Mouse (Mus musculus): ENCODE results near the gene Fam20a. TPM values are rescaled to one million over a fixed set of nuclear protein-coding genes. Genes with fewer than 3 reads are reported as not detected.

Gene Fam20a
- polyA plus RNA-seq, 1 experiment from 2014 or later = 2.9 TPM

DNA sequence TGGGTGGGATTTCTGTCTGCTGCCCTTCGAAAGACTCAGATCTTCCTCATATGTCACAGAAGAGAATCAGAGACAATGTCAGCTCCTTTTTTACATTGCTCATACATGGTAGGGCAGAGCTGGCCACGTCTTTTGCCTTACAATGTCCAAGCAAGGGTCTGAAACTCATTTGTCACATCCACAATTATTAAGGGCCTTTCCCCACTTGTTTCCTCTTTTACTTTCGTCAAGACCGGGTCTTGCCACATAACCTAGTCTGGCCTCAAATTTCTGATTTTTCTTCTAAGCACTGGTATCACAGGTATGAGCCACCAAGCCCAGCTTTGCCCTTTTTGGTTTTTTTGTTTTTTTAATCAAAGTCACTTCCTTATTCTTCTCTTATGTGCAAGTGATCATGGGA lies 25.6 kb downstream of the Fam20a start:
- H3K4me3 ChIP-seq (ENCODE audit: low read length) = no peak overlapping the region
- no peaks in the 10 kb centered on the region for H3K9me3 ChIP-seq (ENCODE audit: low read length)
- no peak for ATAC-seq (ENCODE audit: low FRiP score, low TSS enrichment)
- H3K36me3 ChIP-seq (ENCODE audit: insufficient read depth, low read length) = no peaks in the 10 kb centered on the region
- WGBS = 83% methylated on average over 4 of the region's 4 CpGs
- no peaks in the 10 kb centered on the region for H3K27me3 ChIP-seq (ENCODE audit: insufficient read depth, low read length)
- no peak overlapping the region for H3K27ac ChIP-seq (ENCODE audit: low read length)
- H3K4me1 ChIP-seq (ENCODE audit: insufficient read depth, low read length) = no peaks in the 10 kb centered on the region
- H3K9ac ChIP-seq (replicated peaks; ENCODE audit: low read length) = no peak overlapping the region
- H3K4me2 ChIP-seq (replicated peaks; ENCODE audit: low read depth, low read length) = no peak overlapping the region

DNA sequence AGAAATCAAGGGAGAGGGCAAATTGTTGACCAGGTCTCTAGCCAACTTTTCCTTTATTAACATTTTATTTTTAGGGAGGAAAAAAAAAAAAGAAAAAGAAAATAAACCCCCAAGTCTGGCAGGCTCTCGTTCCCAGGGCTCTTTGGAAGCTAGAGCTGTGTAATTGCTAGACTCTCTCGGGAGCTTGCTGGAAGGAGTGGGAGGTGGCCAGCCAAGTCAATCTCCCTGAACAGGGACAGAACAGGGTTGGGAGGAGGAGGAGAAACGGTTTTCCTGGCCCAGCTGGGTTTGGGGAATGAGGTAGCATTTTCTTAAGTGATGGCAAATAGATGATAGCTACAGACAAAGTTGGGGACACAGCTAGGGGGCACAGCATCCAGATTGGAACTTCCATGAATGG lies 29.3 kb downstream of the Fam20a start:
- 16% methylated on average over 3 of the region's 3 CpGs for WGBS

DNA sequence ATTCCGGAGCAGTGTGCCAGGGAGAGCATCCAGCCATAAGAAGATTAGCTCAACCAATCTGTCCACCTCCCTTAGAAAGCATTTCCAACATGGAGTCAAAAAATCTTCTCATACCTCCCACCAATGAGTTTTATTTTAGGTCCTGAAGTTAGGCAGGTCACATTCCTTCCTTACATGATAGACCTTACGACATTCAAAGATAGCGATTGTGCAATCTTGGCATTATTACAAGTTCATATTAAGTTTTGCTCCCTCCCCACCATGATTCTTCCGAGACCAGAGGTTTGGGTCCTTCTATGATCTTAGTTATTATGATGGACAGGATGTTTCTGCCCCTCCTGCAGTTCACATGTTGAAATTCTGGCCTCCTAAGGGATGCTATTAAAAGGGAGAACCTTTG lies 32.5 kb downstream of the Fam20a start:
- no peak overlapping the region for H3K9ac ChIP-seq (replicated peaks; ENCODE audit: low read length)
- no peaks in the 10 kb centered on the region for H3K9me3 ChIP-seq (ENCODE audit: low read length)
- H3K4me1 ChIP-seq (ENCODE audit: insufficient read depth, low read length) = no peaks in the 10 kb centered on the region
- 85% methylated on average over 4 of the region's 4 CpGs for WGBS
- H3K4me3 ChIP-seq (ENCODE audit: low read length) = no peak overlapping the region
- ATAC-seq (ENCODE audit: low FRiP score, low TSS enrichment) = no peak
- no peaks in the 10 kb centered on the region for H3K27me3 ChIP-seq (ENCODE audit: insufficient read depth, low read length)
- no peak overlapping the region for H3K4me2 ChIP-seq (replicated peaks; ENCODE audit: low read depth, low read length)
- no peaks in the 10 kb centered on the region for H3K36me3 ChIP-seq (ENCODE audit: insufficient read depth, low read length)
- H3K27ac ChIP-seq (ENCODE audit: low read length) = no peak overlapping the region

More for the DNA sequence above, 29.3 kb downstream of the Fam20a start:
- no peaks in the 10 kb centered on the region for H3K9me3 ChIP-seq (ENCODE audit: low read length)
- H3K4me3 ChIP-seq (ENCODE audit: low read length) = no peak overlapping the region
- ATAC-seq (ENCODE audit: low FRiP score, low TSS enrichment) = no peak
- no peak overlapping the region for H3K9ac ChIP-seq (replicated peaks; ENCODE audit: low read length)
- H3K36me3 ChIP-seq (ENCODE audit: insufficient read depth, low read length) = no peaks in the 10 kb centered on the region
- H3K4me1 ChIP-seq (ENCODE audit: insufficient read depth, low read length) = no peaks in the 10 kb centered on the region
- H3K27me3 ChIP-seq (ENCODE audit: insufficient read depth, low read length) = no peaks in the 10 kb centered on the region
- H3K4me2 ChIP-seq (replicated peaks; ENCODE audit: low read depth, low read length) = no peak overlapping the region
- H3K27ac ChIP-seq (ENCODE audit: low read length) = no peak overlapping the region

DNA sequence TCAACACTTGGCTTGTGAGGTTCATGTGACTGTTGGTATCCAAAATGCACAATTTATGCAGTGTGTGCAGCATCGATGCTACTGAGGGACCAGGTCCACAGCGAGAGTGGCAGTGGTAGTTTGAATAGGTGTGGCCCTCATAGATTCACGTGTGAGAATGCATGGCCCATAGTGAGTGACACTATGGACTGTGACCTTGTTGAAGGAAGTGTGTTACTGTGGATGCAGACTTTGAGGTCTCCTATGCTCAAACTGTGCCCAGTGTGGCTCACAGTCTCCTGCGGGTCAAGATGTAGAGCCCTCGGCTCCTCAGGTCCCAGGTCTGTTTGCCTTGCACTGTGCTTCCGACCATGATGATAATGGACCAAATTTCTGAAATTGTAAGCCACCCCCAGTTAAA lies 39.9 kb downstream of the Fam20a start:
- Histone ChIP-seq H3K27ac (ENCODE audit: low read length) (no peak overlapping the region), H3K9me3 (ENCODE audit: low read length) (no peaks in the 10 kb centered on the region), H3K4me2 (replicated peaks; ENCODE audit: low read depth, low read length) (no peak overlapping the region), H3K36me3 (ENCODE audit: insufficient read depth, low read length) (no peaks in the 10 kb centered on the region), H3K4me1 (ENCODE audit: insufficient read depth, low read length) (no peaks in the 10 kb centered on the region), H3K4me3 (ENCODE audit: low read length) (no peak overlapping the region), H3K9ac (replicated peaks; ENCODE audit: low read length) (no peak overlapping the region), H3K27me3 (ENCODE audit: insufficient read depth, low read length) (no peaks in the 10 kb centered on the region)
- ATAC-seq (ENCODE audit: low FRiP score, low TSS enrichment) = no peak
- WGBS = 93% methylated on average over 6 of the region's 6 CpGs

DNA sequence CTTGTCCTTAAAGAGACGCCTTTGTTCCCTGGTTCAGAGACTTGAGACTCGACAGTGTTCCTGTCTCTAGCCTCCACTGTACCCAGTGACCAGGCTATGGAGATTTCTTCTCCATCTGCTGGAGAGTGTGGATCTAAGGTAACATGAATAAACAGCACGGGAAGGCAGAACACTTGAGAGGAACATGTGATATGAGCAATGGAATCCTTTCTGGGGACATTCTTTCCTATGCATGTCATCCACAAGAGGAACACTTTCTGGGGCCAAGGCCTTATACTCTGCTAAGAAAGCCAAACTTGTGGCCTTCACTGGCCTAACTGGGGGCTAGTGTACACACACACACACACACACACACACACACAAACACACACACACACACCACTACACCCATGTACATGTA lies 40.5 kb downstream of the Fam20a start:
- Histone ChIP-seq H3K9ac (replicated peaks; ENCODE audit: low read length) (no peak overlapping the region), H3K9me3 (ENCODE audit: low read length) (no peaks in the 10 kb centered on the region), H3K36me3 (ENCODE audit: insufficient read depth, low read length) (no peaks in the 10 kb centered on the region), H3K27me3 (ENCODE audit: insufficient read depth, low read length) (no peaks in the 10 kb centered on the region), H3K4me3 (ENCODE audit: low read length) (no peak overlapping the region), H3K27ac (ENCODE audit: low read length) (no peak overlapping the region), H3K4me1 (ENCODE audit: insufficient read depth, low read length) (no peaks in the 10 kb centered on the region), H3K4me2 (replicated peaks; ENCODE audit: low read depth, low read length) (no peak overlapping the region)
- no peak for ATAC-seq (ENCODE audit: low FRiP score, low TSS enrichment)
- WGBS = 79% methylated on average over 3 of the region's 3 CpGs

DNA sequence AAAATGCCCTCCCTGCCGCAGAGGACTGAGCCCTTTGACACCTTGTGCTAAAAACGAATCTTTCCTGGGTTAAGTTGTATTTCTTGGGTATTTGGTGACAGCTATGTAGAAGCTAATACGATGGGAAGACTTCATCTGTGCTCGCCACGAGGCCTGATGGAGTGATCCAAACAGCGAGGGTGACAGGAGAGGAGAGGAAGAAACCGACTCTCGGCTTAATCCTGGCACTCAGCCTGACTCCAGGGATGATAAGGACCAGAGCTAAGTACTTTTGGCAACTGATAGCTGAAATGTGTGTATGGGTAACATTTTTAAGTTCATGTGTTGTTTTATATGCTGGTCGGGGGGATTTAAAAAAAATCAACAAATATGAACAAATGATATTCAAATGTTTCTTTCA lies 41.1 kb downstream of the Fam20a start:
- Histone ChIP-seq H3K27me3 (ENCODE audit: insufficient read depth, low read length) (no peaks in the 10 kb centered on the region), H3K4me3 (ENCODE audit: low read length) (no peak overlapping the region), H3K4me1 (ENCODE audit: insufficient read depth, low read length) (no peaks in the 10 kb centered on the region), H3K36me3 (ENCODE audit: insufficient read depth, low read length) (no peaks in the 10 kb centered on the region), H3K9me3 (ENCODE audit: low read length) (no peaks in the 10 kb centered on the region), H3K27ac (ENCODE audit: low read length) (no peak overlapping the region), H3K9ac (replicated peaks; ENCODE audit: low read length) (no peak overlapping the region), H3K4me2 (replicated peaks; ENCODE audit: low read depth, low read length) (no peak overlapping the region)
- no peak for ATAC-seq (ENCODE audit: low FRiP score, low TSS enrichment)
- 71% methylated on average over 9 of the region's 9 CpGs for WGBS

DNA sequence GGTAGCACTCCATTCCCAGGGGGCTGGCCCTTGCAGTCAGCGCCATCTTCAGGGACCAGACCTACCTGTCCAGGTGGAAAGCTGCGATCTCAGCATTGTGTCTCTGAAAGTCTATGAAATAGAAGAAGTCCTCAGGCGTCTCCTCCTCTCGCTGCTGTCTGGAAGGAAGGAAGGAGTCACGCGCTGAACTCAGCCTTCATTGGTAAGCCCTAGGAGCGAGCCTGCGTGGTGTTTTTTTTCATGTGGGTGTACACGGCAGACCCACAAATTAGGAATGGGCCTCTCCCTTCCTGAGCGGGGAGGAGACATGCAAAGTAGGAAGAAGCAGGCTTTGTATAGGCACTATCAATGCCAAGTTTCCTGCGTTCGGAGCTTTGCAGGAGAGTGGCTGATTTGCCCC lies 43.8 kb downstream of the Fam20a start:
- peaks cover 2% of the 10 kb centered on the region; the same call in 1 of the 2 replicates for H3K4me1 ChIP-seq (ENCODE audit: insufficient read depth, low read length)
- H3K4me3 ChIP-seq (ENCODE audit: low read length) = no peak overlapping the region
- no peaks in the 10 kb centered on the region for H3K9me3 ChIP-seq (ENCODE audit: low read length)
- no peak overlapping the region for H3K27ac ChIP-seq (ENCODE audit: low read length)
- H3K4me2 ChIP-seq (replicated peaks; ENCODE audit: low read depth, low read length) = no peak overlapping the region
- ATAC-seq (ENCODE audit: low FRiP score, low TSS enrichment) = no peak
- WGBS = 63% methylated on average over 12 of the region's 12 CpGs
- no peaks in the 10 kb centered on the region for H3K36me3 ChIP-seq (ENCODE audit: insufficient read depth, low read length)
- H3K9ac ChIP-seq (replicated peaks; ENCODE audit: low read length) = no peak overlapping the region
- H3K27me3 ChIP-seq (ENCODE audit: insufficient read depth, low read length) = no peaks in the 10 kb centered on the region

DNA sequence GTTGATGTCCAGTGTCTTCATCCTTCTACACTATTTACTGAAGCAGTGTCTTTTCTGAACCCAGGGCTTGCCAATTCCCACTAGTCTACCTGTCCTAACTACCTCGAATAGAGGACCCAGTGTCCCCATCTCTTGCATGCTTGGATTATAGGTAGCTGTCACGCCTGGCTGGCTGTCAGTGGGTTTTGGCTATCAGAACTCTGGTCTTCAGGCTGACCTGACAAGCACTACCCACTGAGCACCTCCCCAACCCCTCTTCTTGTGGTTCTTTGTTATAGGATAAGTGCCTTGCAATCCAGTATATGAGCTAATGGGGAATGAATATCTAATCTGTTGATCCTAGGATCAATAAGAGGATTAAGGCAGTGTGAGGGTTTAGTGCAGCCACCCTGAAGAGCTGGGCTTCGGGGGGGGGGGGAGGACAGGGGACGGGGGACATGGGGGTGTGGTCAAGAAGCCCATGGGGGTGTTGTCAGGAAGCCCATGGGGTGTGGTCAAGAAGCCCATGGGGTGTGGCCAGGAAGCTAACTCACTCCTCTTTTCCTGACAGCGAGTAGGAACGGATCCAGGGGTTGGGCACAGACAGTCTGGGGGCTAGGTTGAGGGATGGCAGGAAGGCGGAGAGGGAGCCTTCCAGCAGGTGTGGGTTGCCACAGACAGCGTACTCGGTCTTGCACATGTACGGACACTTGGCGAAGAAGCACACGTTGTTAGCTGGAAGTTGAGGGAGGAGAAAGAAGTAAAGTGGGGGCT lies 45.3 kb downstream of the Fam20a start:
- Histone ChIP-seq H3K4me3 (ENCODE audit: low read length) (no peak overlapping the region), H3K4me2 (replicated peaks; ENCODE audit: low read depth, low read length) (no peak overlapping the region), H3K36me3 (ENCODE audit: insufficient read depth, low read length) (no peaks in the 10 kb centered on the region), H3K9me3 (ENCODE audit: low read length) (no peaks in the 10 kb centered on the region), H3K27me3 (ENCODE audit: insufficient read depth, low read length) (no peaks in the 10 kb centered on the region), H3K9ac (replicated peaks; ENCODE audit: low read length) (no peak overlapping the region), H3K4me1 (ENCODE audit: insufficient read depth, low read length) (peaks cover 6% of the 10 kb centered on the region), H3K27ac (ENCODE audit: low read length) (no peak overlapping the region)
- 75% methylated on average over 12 of the region's 12 CpGs for WGBS
- no peak for ATAC-seq (ENCODE audit: low FRiP score, low TSS enrichment)

DNA sequence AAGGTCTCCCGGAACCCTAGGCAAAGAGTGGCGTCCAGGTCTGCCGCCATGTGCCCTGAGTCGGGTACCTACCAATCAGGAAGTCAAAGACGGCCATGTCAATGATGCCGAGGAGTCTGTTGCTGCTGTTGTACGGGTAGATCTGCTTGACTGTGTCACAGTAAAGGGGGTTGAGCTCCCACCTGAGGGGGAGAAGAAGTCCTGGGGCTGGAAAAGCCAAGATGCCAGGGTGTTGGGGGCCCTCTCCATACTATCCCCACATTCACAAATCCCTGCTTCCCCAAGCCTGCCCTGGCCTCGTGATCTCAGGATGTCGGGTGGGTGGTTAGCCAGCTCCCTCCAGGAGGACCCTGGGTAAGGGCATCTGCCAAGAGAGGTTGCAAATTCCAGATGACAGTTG lies 46.3 kb downstream of the Fam20a start:
- Histone ChIP-seq H3K4me3 (ENCODE audit: low read length) (no peak overlapping the region), H3K9ac (replicated peaks; ENCODE audit: low read length) (no peak overlapping the region), H3K27me3 (ENCODE audit: insufficient read depth, low read length) (no peaks in the 10 kb centered on the region), H3K36me3 (ENCODE audit: insufficient read depth, low read length) (no peaks in the 10 kb centered on the region), H3K4me2 (replicated peaks; ENCODE audit: low read depth, low read length) (no peak overlapping the region), H3K9me3 (ENCODE audit: low read length) (no peaks in the 10 kb centered on the region), H3K4me1 (ENCODE audit: insufficient read depth, low read length) (peaks cover 8% of the 10 kb centered on the region), H3K27ac (ENCODE audit: low read length) (no peak overlapping the region)
- 92% methylated on average over 9 of the region's 9 CpGs for WGBS
- no peak for ATAC-seq (ENCODE audit: low FRiP score, low TSS enrichment)

DNA sequence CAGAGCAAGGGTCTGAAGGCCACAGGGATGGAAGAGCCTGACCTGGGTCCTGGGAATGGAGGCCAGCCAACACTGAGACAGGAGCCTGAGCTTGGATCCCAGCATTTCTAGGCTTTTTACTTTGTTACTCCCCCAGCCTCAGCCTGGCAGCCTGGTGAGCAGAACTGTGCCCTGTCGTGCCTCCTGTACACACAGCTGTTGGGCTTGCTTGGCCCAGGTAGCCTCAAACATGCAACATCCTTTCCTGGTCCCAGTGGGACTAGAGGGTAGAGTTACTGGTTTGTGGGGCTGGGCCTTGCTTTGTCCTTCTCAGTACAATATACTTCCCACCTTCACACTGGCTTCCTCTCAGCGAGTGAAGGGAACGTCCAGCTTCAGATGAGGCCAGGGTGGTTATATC lies 46.9 kb downstream of the Fam20a start:
- no peak overlapping the region for H3K4me3 ChIP-seq (ENCODE audit: low read length)
- H3K4me1 ChIP-seq (ENCODE audit: insufficient read depth, low read length) = peaks cover 8% of the 10 kb centered on the region
- H3K36me3 ChIP-seq (ENCODE audit: insufficient read depth, low read length) = no peaks in the 10 kb centered on the region
- H3K9ac ChIP-seq (replicated peaks; ENCODE audit: low read length) = no peak overlapping the region
- 85% methylated on average over 3 of the region's 3 CpGs for WGBS
- H3K4me2 ChIP-seq (replicated peaks; ENCODE audit: low read depth, low read length) = no peak overlapping the region
- H3K27ac ChIP-seq (ENCODE audit: low read length) = no peak overlapping the region
- ATAC-seq (ENCODE audit: low FRiP score, low TSS enrichment) = no peak
- no peaks in the 10 kb centered on the region for H3K9me3 ChIP-seq (ENCODE audit: low read length)
- no peaks in the 10 kb centered on the region for H3K27me3 ChIP-seq (ENCODE audit: insufficient read depth, low read length)
